Mouse (Mus musculus) lung, embryonic 14.5 days (tissue): ENCODE data around the gene Sacm1l. TPM values are rescaled to one million over a fixed set of nuclear protein-coding genes. Genes with fewer than 3 reads are reported as not detected.

Source experiments
- ATAC-seq: fragments of 200-750 bp; cut with Nextera tagmentation; 2 replicates; pipeline ENCODE4 v1.8.0; 2017; ENCODE audit warnings: mild to moderate bottlenecking, moderate TSS enrichment, moderate library complexity; ENCODE audit not compliant: insufficient read depth
- DNase-seq: peaks from one replicate; pipeline ENCODE4 v3.0.0-alpha.2; 2015
- H3K27ac ChIP-seq: fragments of 300-500 bp; sonication (generic); 2 replicates; pipeline ENCODE4 v1.5.1; 2014; ENCODE audit warnings: low read depth, mild to moderate bottlenecking, moderate library complexity
- H3K27me3 ChIP-seq: fragments of 300-500 bp; sonication (generic); 2 replicates; pipeline ENCODE4 v1.6.1; 2014; ENCODE audit warnings: low read length, control low read depth; ENCODE audit not compliant: insufficient read depth
- H3K36me3 ChIP-seq: fragments of 300-500 bp; sonication (generic); 2 replicates; pipeline ENCODE4 v1.6.1; 2014; ENCODE audit warnings: control low read depth; ENCODE audit not compliant: insufficient read depth
- H3K4me1 ChIP-seq: fragments of 300-500 bp; sonication (generic); 2 replicates; pipeline ENCODE4 v1.6.1; 2014; ENCODE audit warnings: antibody characterized with exemption, control low read depth; ENCODE audit not compliant: insufficient read depth
- H3K4me2 ChIP-seq: fragments of 300-500 bp; sonication (generic); 2 replicates; pipeline ENCODE4 v1.6.1; 2014; ENCODE audit warnings: mild to moderate bottlenecking
- H3K4me3 ChIP-seq: fragments of 300-500 bp; sonication (generic); 2 replicates; pipeline ENCODE4 v1.5.1; 2014; ENCODE audit warnings: low read depth, low read length
- H3K9ac ChIP-seq: fragments of 300-500 bp; sonication (generic); 2 replicates; pipeline ENCODE4 v1.6.1; 2014
- H3K9me3 ChIP-seq: fragments of 300-500 bp; sonication (generic); 2 replicates; pipeline ENCODE4 v1.6.1; 2016; ENCODE audit warnings: low read depth, low read length, control low read depth
- CTCF ChIP-seq: IDR thresholded peaks from 2 replicates; pipeline ENCODE4 v1.5.1; 2016; ENCODE audit warnings: antibody characterized with exemption, low read depth
- WGBS: fragments of 180-500 bp; shearing (Covaris S2); extraction: QIAGEN DNeasy Blood & Tissue Kit; methylation state at CpG from one replicate; pipeline ENCODE4 v1.1.7; 2014; 5-methylcytosine and 5-hydroxymethylcytosine counted together
- polyA plus RNA-seq: library from polyadenylated mRNA; unstranded; fragments of >200 nt; fragmentation: Nextera tagmentation; extraction: Ambion mirVana; gene quantifications from 2 replicates; pipeline ENCODE4 v1.2.1, GENCODE M21; 2014

Sacm1l gene
- polyA plus RNA-seq, 1 experiment from 2014 or later = 47.6 TPM

DNA sequence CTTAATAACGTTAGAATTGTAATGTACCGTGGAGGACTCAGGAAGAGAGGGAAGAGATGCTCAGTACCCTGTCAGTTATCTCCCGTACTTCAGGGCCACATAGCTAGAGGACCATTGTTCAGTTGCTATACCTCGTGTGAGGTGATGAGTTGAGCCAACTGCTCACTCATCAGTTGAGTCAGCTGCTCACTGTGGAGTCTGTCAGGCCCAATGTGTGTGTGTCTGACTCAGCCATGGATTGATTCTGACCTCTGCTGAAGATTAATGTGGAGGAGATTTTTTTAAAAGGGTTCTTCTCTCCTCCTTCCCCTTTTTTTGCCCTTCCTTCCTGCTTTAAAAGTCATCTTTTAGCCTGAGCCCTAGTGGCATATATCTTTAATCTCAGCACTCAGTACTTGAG is 29.1 kb upstream of the Sacm1l start:
- DNase-seq (no peak), ATAC-seq (no peak)
- Histone ChIP-seq H3K4me2 (no peak overlapping the region), H3K9me3 (no peaks in the 10 kb centered on the region), H3K27me3 (no peaks in the 10 kb centered on the region), H3K4me3 (no peak overlapping the region), H3K9ac (no peak overlapping the region), H3K36me3 (peaks cover 40% of the 10 kb centered on the region), H3K4me1 (peaks cover 6% of the 10 kb centered on the region; the same call in 1 of the 2 replicates), H3K27ac (no peak overlapping the region)
- WGBS = 79% methylated on average over 4 of the region's 4 CpGs
- TF ChIP-seq CTCF = no peak

DNA sequence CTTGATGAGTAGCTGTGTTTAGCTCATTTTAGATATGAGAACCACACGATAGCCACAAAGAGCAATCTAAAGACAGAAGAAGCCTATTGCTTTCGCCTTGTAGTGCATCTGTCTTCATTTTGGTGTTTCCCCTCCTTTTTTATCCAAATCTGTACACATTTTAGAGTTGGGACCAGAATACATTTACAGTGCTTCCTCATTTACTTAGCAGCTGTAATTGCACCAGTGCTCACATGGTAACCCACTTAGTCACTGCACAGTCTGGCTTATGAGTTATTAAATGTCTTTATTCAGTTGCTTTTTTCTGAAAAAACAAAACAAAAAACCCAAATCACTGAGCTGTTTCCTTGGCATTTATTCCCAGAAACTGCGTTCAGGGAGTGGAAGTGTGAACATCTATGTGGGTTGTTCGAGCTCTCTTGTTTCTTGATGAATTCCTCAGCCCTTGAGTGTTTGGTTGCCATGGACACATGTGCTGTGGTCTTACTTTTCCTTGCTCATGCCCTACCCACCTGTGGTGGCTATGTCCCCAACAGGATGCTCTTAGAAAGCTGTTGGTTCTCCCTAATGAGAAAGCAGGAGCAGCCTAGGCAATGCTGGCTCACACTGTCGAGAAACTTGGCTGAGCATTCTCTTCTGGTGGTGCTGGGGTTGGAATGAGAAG is 26.3 kb upstream of the Sacm1l start:
- Histone ChIP-seq H3K9me3 (no peaks in the 10 kb centered on the region), H3K4me1 (peaks cover 13% of the 10 kb centered on the region), H3K9ac (no peak overlapping the region), H3K36me3 (peaks cover 40% of the 10 kb centered on the region), H3K27ac (no peak overlapping the region), H3K27me3 (no peaks in the 10 kb centered on the region), H3K4me3 (no peak overlapping the region), H3K4me2 (no peak overlapping the region)
- WGBS = 70% methylated on average over 5 of the region's 5 CpGs
- no peak for TF ChIP-seq CTCF
- ATAC-seq = no peak
- DNase-seq = no peak

DNA sequence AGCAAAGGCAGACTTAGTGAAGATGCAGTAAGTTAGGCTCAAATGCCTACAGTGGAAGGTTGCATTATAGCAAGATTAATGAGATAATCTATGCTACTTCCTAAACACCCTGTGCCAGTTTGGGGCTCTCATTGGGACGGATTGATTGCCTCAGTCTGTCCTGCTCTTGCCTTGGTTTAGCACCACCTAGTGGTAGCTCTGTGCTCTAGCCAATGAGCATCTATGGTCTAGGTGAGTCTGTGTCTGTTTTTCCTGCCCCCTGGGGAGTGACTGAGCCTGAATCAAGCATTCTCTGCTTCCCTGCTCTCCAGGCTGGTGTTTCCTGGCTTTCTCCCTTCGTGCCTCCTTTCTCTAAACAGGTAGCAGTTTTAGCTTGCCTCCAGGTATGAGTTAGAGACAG is 25.2 kb upstream of the Sacm1l start:
- no peak overlapping the region for H3K27ac ChIP-seq
- peaks cover 40% of the 10 kb centered on the region for H3K36me3 ChIP-seq
- H3K27me3 ChIP-seq = no peaks in the 10 kb centered on the region
- WGBS = 20% methylated on average over 2 of the region's 2 CpGs
- no peak overlapping the region for H3K4me3 ChIP-seq
- peaks cover 13% of the 10 kb centered on the region for H3K4me1 ChIP-seq
- H3K9me3 ChIP-seq = no peaks in the 10 kb centered on the region
- DNase-seq (peak; percentile 81), ATAC-seq (no peak; the same call in 1 of the 2 replicates)
- H3K9ac ChIP-seq = no peak overlapping the region
- H3K4me2 ChIP-seq = no peak overlapping the region
- peak; percentile 93 for TF ChIP-seq CTCF

DNA sequence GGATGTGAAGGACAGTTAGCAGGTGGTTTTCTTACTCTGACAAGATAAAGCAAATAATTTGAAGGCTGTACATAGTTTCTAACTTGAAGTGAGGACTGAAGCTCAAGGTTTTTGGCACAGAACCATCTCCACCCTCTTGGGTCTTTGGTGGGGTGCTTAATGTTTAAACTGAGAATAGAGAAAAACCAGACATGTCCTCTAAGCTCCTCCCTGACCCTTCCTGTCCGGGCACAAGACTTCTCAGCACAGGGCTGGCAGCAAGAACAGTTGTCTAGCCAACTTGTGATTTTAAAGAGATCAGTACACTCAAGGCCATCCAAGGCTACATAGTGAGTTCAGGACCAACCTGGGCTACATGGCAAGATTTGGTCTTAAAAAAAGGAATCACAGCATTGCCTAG is 24.0 kb upstream of the Sacm1l start:
- TF ChIP-seq CTCF = no peak
- Histone ChIP-seq H3K4me3 (no peak overlapping the region), H3K4me1 (peaks cover 13% of the 10 kb centered on the region), H3K9me3 (no peaks in the 10 kb centered on the region), H3K9ac (no peak overlapping the region), H3K27ac (peak overlapping the region; percentile 6; the same call in 1 of the 2 replicates), H3K27me3 (no peaks in the 10 kb centered on the region), H3K4me2 (0 out of 2 replicates have a peak overlapping the region, but pooled peaks have one; percentile 16), H3K36me3 (peaks cover 41% of the 10 kb centered on the region)
- DNase-seq (peak; percentile 53), ATAC-seq (peak; percentile 26; the same call in 1 of the 2 replicates)
- WGBS = 27% methylated on average over 1 of the region's 1 CpGs

DNA sequence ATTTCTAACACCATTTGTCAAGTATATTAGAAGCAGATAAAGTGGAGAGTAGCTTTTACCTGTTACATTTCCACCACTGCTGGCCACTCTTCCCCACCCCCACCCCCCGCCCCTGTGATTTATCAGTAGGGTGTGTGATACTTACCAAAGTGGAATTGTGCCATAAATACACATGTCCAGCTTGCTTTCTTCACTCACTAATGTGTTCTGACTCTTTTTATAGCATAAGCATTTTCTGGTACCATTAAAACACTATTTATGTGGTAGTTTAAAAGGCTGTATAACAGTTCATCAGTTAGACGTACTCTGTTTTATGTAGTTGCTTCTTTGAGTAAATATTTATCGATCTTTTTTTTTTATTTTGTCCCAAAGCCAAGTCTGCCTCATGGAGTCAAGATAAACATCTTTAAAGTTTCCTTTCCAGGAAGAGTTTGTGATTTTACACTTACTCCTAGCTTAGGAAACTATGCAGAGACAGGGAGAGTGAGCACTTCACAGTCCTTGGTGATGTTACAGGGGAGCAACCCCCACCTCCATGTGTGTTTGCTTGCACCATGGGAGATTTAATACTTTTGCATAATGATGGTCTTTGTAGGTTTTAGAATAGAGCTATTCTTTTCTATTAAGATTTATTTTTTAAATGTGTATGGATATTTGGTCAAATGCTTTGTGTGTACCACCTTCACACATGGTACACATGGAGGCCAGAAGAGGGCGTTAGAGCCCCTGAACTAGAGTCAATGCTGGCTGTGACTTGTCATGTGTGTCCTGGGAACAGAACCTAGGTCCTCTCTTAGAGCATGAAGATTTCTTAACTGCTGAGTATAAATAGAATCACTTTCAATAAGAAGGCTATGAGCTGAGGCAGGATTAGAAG is 23.1 kb upstream of the Sacm1l start:
- Histone ChIP-seq H3K9ac (no peak overlapping the region), H3K27ac (peak overlapping the region; percentile 55; the same call in 1 of the 2 replicates), H3K4me1 (peaks cover 13% of the 10 kb centered on the region), H3K36me3 (peaks cover 41% of the 10 kb centered on the region), H3K27me3 (no peaks in the 10 kb centered on the region), H3K4me3 (no peak overlapping the region), H3K9me3 (no peaks in the 10 kb centered on the region), H3K4me2 (no peak overlapping the region)
- 38% methylated on average over 4 of the region's 4 CpGs for WGBS
- TF ChIP-seq CTCF = no peak
- DNase-seq (peak; percentile 92), ATAC-seq (peak; percentile 80)

DNA sequence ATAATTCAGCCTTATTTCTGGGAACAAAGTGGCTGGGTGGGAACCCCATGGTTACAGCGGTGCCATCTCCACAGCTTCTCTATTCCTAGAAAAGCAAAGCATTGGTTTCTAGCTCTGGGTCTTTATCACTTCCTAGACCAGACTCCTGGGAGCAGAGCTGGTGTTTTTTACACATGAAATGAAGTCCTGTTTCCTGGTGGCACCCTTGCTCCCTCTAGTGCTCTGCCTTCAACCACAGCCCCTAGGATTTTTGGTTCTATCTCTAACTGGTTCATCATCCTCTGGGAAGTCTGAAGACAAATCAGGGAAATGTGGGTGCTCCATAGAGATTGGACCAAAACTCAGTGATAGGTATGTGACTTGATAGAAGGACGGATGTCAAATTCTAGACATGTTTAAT is 22.2 kb upstream of the Sacm1l start:
- no peaks in the 10 kb centered on the region for H3K27me3 ChIP-seq
- H3K4me2 ChIP-seq = no peak overlapping the region
- H3K9ac ChIP-seq = no peak overlapping the region
- TF ChIP-seq CTCF = peak; percentile 40
- WGBS = 83% methylated on average over 2 of the region's 2 CpGs
- H3K36me3 ChIP-seq = peaks cover 41% of the 10 kb centered on the region
- no peaks in the 10 kb centered on the region for H3K9me3 ChIP-seq
- DNase-seq (no peak), ATAC-seq (no peak)
- peak overlapping the region; percentile 55; the same call in 1 of the 2 replicates for H3K27ac ChIP-seq
- peaks cover 13% of the 10 kb centered on the region for H3K4me1 ChIP-seq
- H3K4me3 ChIP-seq = no peak overlapping the region

DNA sequence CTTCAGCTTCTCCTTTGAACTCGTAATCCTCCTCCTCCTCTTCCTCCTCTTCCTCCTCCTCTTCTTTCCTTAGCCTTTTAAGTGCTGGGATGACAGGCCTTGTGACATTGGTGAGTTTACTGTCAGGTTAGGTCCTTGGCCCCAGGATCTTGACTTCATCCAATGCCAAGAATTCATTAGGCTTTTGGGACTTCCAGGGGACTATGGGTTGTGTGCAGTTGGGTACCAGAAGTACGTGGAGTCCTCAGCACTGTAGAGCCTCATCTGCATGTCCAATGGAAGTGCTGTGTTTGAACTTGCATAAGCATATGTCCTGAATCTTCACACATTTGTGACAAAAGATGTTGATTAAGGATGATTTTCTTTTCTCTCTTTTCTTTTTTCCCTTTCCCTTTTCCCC is 20.6 kb upstream of the Sacm1l start:
- TF ChIP-seq CTCF = no peak
- ATAC-seq (no peak), DNase-seq (no peak)
- H3K36me3 ChIP-seq = peaks cover 46% of the 10 kb centered on the region
- no peak overlapping the region for H3K4me3 ChIP-seq
- H3K27me3 ChIP-seq = no peaks in the 10 kb centered on the region
- no peak overlapping the region for H3K4me2 ChIP-seq
- WGBS = 87% methylated on average over 2 of the region's 2 CpGs
- no peak overlapping the region for H3K9ac ChIP-seq
- H3K4me1 ChIP-seq = peaks cover 13% of the 10 kb centered on the region
- no peak overlapping the region for H3K27ac ChIP-seq
- no peaks in the 10 kb centered on the region for H3K9me3 ChIP-seq
